Mouse (Mus musculus): ENCODE measurements around the gene Kcne2. TPM values are rescaled to one million over a fixed set of nuclear protein-coding genes. Genes with fewer than 3 reads are reported as not detected.

Gene Kcne2
- polyA plus RNA-seq, 1 experiment from 2014 or later = 9.1 TPM

GRCm38 (mm10) chr16:92301989-92302388 is 9.8 kb downstream of the Kcne2 start:
- H3K4me3 ChIP-seq (replicated peaks; ENCODE audit: low read length) = peak overlapping the region; percentile 67
- peaks cover under 1% of the 10 kb centered on the region; the same call in 1 of the 2 replicates for H3K36me3 ChIP-seq (ENCODE audit: control insufficient read depth, insufficient read depth)
- peak overlapping the region; percentile 75 for H3K9ac ChIP-seq (replicated peaks; ENCODE audit: low read depth, low read length)
- no peaks in the 10 kb centered on the region; the same call in 1 of the 2 replicates for H3K27me3 ChIP-seq (replicated peaks; ENCODE audit: control insufficient read depth, insufficient read depth, low read length)
- H3K9me3 ChIP-seq (ENCODE audit: control insufficient read depth, low read length) = no peaks in the 10 kb centered on the region
- peaks cover 20% of the 10 kb centered on the region for H3K4me1 ChIP-seq (replicated peaks; ENCODE audit: control insufficient read depth, insufficient read depth, low read length)
- H3K27ac ChIP-seq (ENCODE audit: low read length) = peak overlapping the region; percentile 56
- ATAC-seq = no peak
- peak overlapping the region; percentile 63 for H3K4me2 ChIP-seq (ENCODE audit: low read length)
- 20% methylated on average over 5 of the region's 5 CpGs for WGBS

GRCm38 (mm10) chr16:92302506-92302905 is 10.3 kb downstream of the Kcne2 start:
- H3K4me2 ChIP-seq (ENCODE audit: low read length) = peak overlapping the region; percentile 63
- H3K27ac ChIP-seq (ENCODE audit: low read length) = no peak overlapping the region; the same call in 1 of the 2 replicates
- no peaks in the 10 kb centered on the region; the same call in 1 of the 2 replicates for H3K27me3 ChIP-seq (replicated peaks; ENCODE audit: control insufficient read depth, insufficient read depth, low read length)
- H3K9ac ChIP-seq (replicated peaks; ENCODE audit: low read depth, low read length) = no peak overlapping the region
- WGBS = 73% methylated on average over 5 of the region's 5 CpGs
- ATAC-seq = no peak
- no peak overlapping the region for H3K4me3 ChIP-seq (replicated peaks; ENCODE audit: low read length)
- peaks cover 4% of the 10 kb centered on the region; the same call in 1 of the 2 replicates for H3K36me3 ChIP-seq (ENCODE audit: control insufficient read depth, insufficient read depth)
- no peaks in the 10 kb centered on the region for H3K9me3 ChIP-seq (ENCODE audit: control insufficient read depth, low read length)
- H3K4me1 ChIP-seq (replicated peaks; ENCODE audit: control insufficient read depth, insufficient read depth, low read length) = peaks cover 20% of the 10 kb centered on the region

GRCm38 (mm10) chr16:92305519-92305918 is 13.3 kb downstream of the Kcne2 start:
- no peak for ATAC-seq
- Histone ChIP-seq H3K27ac (ENCODE audit: low read length) (no peak overlapping the region), H3K4me1 (replicated peaks; ENCODE audit: control insufficient read depth, insufficient read depth, low read length) (peaks cover 18% of the 10 kb centered on the region), H3K4me2 (ENCODE audit: low read length) (no peak overlapping the region), H3K36me3 (ENCODE audit: control insufficient read depth, insufficient read depth) (peaks cover 10% of the 10 kb centered on the region), H3K4me3 (replicated peaks; ENCODE audit: low read length) (no peak overlapping the region), H3K9me3 (ENCODE audit: control insufficient read depth, low read length) (no peaks in the 10 kb centered on the region), H3K9ac (replicated peaks; ENCODE audit: low read depth, low read length) (no peak overlapping the region), H3K27me3 (replicated peaks; ENCODE audit: control insufficient read depth, insufficient read depth, low read length) (no peaks in the 10 kb centered on the region)
- WGBS = 91% methylated on average over 2 of the region's 2 CpGs

- H3K36me3 ChIP-seq (ENCODE audit: control insufficient read depth, insufficient read depth) = peaks cover 10% of the 10 kb centered on the region
- WGBS = 78% methylated on average over 3 of the region's 3 CpGs
- no peak for ATAC-seq
- no peaks in the 10 kb centered on the region for H3K9me3 ChIP-seq (ENCODE audit: control insufficient read depth, low read length)
- no peaks in the 10 kb centered on the region for H3K27me3 ChIP-seq (replicated peaks; ENCODE audit: control insufficient read depth, insufficient read depth, low read length)
- no peak overlapping the region for H3K9ac ChIP-seq (replicated peaks; ENCODE audit: low read depth, low read length)
- H3K4me3 ChIP-seq (replicated peaks; ENCODE audit: low read length) = no peak overlapping the region
- H3K4me2 ChIP-seq (ENCODE audit: low read length) = no peak overlapping the region
- no peak overlapping the region for H3K27ac ChIP-seq (ENCODE audit: low read length)
- H3K4me1 ChIP-seq (replicated peaks; ENCODE audit: control insufficient read depth, insufficient read depth, low read length) = peaks cover 3% of the 10 kb centered on the region; the same call in 1 of the 2 replicates
Measured at GRCm38 (mm10) chr16:92307947-92308346, 15.8 kb downstream of the Kcne2 start.

- H3K36me3 ChIP-seq (ENCODE audit: control insufficient read depth, insufficient read depth) = peaks cover 10% of the 10 kb centered on the region
- no peak overlapping the region for H3K4me3 ChIP-seq (replicated peaks; ENCODE audit: low read length)
- no peak overlapping the region for H3K4me2 ChIP-seq (ENCODE audit: low read length)
- no peak overlapping the region for H3K27ac ChIP-seq (ENCODE audit: low read length)
- H3K9me3 ChIP-seq (ENCODE audit: control insufficient read depth, low read length) = no peaks in the 10 kb centered on the region
- no peak overlapping the region for H3K9ac ChIP-seq (replicated peaks; ENCODE audit: low read depth, low read length)
- ATAC-seq = peak; percentile 45; the same call in 1 of the 2 replicates
- peaks cover 2% of the 10 kb centered on the region; the same call in 1 of the 2 replicates for H3K4me1 ChIP-seq (replicated peaks; ENCODE audit: control insufficient read depth, insufficient read depth, low read length)
- 31% methylated on average over 4 of the region's 4 CpGs for WGBS
- no peaks in the 10 kb centered on the region for H3K27me3 ChIP-seq (replicated peaks; ENCODE audit: control insufficient read depth, insufficient read depth, low read length)
Measured at GRCm38 (mm10) chr16:92309126-92309525, 16.9 kb downstream of the Kcne2 start.

GRCm38 (mm10) chr16:92313953-92314741 is 22.0 kb downstream of the Kcne2 start:
- no peaks in the 10 kb centered on the region for H3K9me3 ChIP-seq (ENCODE audit: control insufficient read depth, low read length)
- WGBS = 47% methylated on average over 13 of the region's 13 CpGs
- peak; percentile 74 for ATAC-seq
- H3K4me2 ChIP-seq (ENCODE audit: low read length) = no peak overlapping the region
- H3K4me3 ChIP-seq (replicated peaks; ENCODE audit: low read length) = no peak overlapping the region
- H3K36me3 ChIP-seq (ENCODE audit: control insufficient read depth, insufficient read depth) = no peaks in the 10 kb centered on the region; the same call in 1 of the 2 replicates
- no peak overlapping the region for H3K9ac ChIP-seq (replicated peaks; ENCODE audit: low read depth, low read length)
- H3K27me3 ChIP-seq (replicated peaks; ENCODE audit: control insufficient read depth, insufficient read depth, low read length) = no peaks in the 10 kb centered on the region
- H3K27ac ChIP-seq (ENCODE audit: low read length) = no peak overlapping the region
- peaks cover under 1% of the 10 kb centered on the region; the same call in 1 of the 2 replicates for H3K4me1 ChIP-seq (replicated peaks; ENCODE audit: control insufficient read depth, insufficient read depth, low read length)

GRCm38 (mm10) chr16:92316049-92316738 is 24.0 kb downstream of the Kcne2 start:
- ATAC-seq = no peak
- H3K9ac ChIP-seq (replicated peaks; ENCODE audit: low read depth, low read length) = no peak overlapping the region
- no peak overlapping the region for H3K4me2 ChIP-seq (ENCODE audit: low read length)
- H3K4me3 ChIP-seq (replicated peaks; ENCODE audit: low read length) = no peak overlapping the region
- WGBS = 80% methylated on average over 7 of the region's 7 CpGs
- no peaks in the 10 kb centered on the region; the same call in 1 of the 2 replicates for H3K36me3 ChIP-seq (ENCODE audit: control insufficient read depth, insufficient read depth)
- H3K4me1 ChIP-seq (replicated peaks; ENCODE audit: control insufficient read depth, insufficient read depth, low read length) = no peaks in the 10 kb centered on the region
- no peak overlapping the region for H3K27ac ChIP-seq (ENCODE audit: low read length)
- H3K27me3 ChIP-seq (replicated peaks; ENCODE audit: control insufficient read depth, insufficient read depth, low read length) = no peaks in the 10 kb centered on the region
- no peaks in the 10 kb centered on the region for H3K9me3 ChIP-seq (ENCODE audit: control insufficient read depth, low read length)

- Histone ChIP-seq H3K27me3 (replicated peaks; ENCODE audit: control insufficient read depth, insufficient read depth, low read length) (no peaks in the 10 kb centered on the region), H3K9me3 (ENCODE audit: control insufficient read depth, low read length) (no peaks in the 10 kb centered on the region), H3K27ac (ENCODE audit: low read length) (no peak overlapping the region), H3K9ac (replicated peaks; ENCODE audit: low read depth, low read length) (no peak overlapping the region), H3K4me2 (ENCODE audit: low read length) (no peak overlapping the region), H3K4me1 (replicated peaks; ENCODE audit: control insufficient read depth, insufficient read depth, low read length) (no peaks in the 10 kb centered on the region), H3K4me3 (replicated peaks; ENCODE audit: low read length) (no peak overlapping the region), H3K36me3 (ENCODE audit: control insufficient read depth, insufficient read depth) (no peaks in the 10 kb centered on the region)
- 73% methylated on average over 20 of the region's 20 CpGs for WGBS
- no peak for ATAC-seq
Measured at GRCm38 (mm10) chr16:92319353-92320109, 27.3 kb downstream of the Kcne2 start.

- H3K4me2 ChIP-seq (ENCODE audit: low read length) = no peak overlapping the region
- no peaks in the 10 kb centered on the region for H3K9me3 ChIP-seq (ENCODE audit: control insufficient read depth, low read length)
- H3K4me1 ChIP-seq (replicated peaks; ENCODE audit: control insufficient read depth, insufficient read depth, low read length) = no peaks in the 10 kb centered on the region
- H3K9ac ChIP-seq (replicated peaks; ENCODE audit: low read depth, low read length) = no peak overlapping the region
- ATAC-seq = no peak
- 87% methylated on average over 3 of the region's 3 CpGs for WGBS
- H3K36me3 ChIP-seq (ENCODE audit: control insufficient read depth, insufficient read depth) = no peaks in the 10 kb centered on the region
- no peaks in the 10 kb centered on the region for H3K27me3 ChIP-seq (replicated peaks; ENCODE audit: control insufficient read depth, insufficient read depth, low read length)
- H3K4me3 ChIP-seq (replicated peaks; ENCODE audit: low read length) = no peak overlapping the region
- H3K27ac ChIP-seq (ENCODE audit: low read length) = no peak overlapping the region
Measured at GRCm38 (mm10) chr16:92320361-92320760, 28.2 kb downstream of the Kcne2 start.

Measured in forebrain, embryonic 16.5 days (tissue).